Mouse (Mus musculus) cortical plate, adult 2 months (tissue): ENCODE data around the gene Anp32e. TPM values are rescaled to one million over a fixed set of nuclear protein-coding genes. Genes with fewer than 3 reads are reported as not detected.

Experiments used
- H3K27ac ChIP-seq: fragments of 200-500 bp; 2 replicates; pipeline ENCODE4 v1.5.1; 2012; ENCODE audit warnings: low read length, control low read depth, inconsistent platforms; ENCODE audit not compliant: insufficient read depth
- H3K4me1 ChIP-seq: fragments of 200-500 bp; 2 replicates; pipeline ENCODE4 v1.6.1; 2011; ENCODE audit warnings: low read length; ENCODE audit not compliant: control insufficient read depth, insufficient read depth
- H3K4me3 ChIP-seq: fragments of 200-500 bp; 2 replicates; pipeline ENCODE4 v1.5.1; 2011; ENCODE audit warnings: mild to moderate bottlenecking, low read length, control low read depth; ENCODE audit not compliant: insufficient read depth
- CTCF ChIP-seq: fragments of 200-500 bp; IDR thresholded peaks from 2 replicates; pipeline ENCODE4 v1.5.1; 2011; ENCODE audit warnings: mild to moderate bottlenecking, control low read depth, low read length; ENCODE audit not compliant: insufficient read depth; ENCODE audit errors: extremely low read depth
- POLR2A ChIP-seq: fragments of 200-500 bp; IDR thresholded peaks from 2 replicates; pipeline ENCODE4 v1.6.1; 2011; ENCODE audit warnings: mild to moderate bottlenecking, low read length, control low read depth; ENCODE audit not compliant: insufficient read depth; ENCODE audit errors: extremely low read depth
- polyA plus RNA-seq: library from polyadenylated mRNA; depleted of rRNA; stranded (reverse); fragments of >200 nt; gene quantifications from 2 replicates; pipeline ENCODE4 v1.2.3, GENCODE M21; 2012

Anp32e gene
- polyA plus RNA-seq, 1 experiment = 69.8 TPM

DNA sequence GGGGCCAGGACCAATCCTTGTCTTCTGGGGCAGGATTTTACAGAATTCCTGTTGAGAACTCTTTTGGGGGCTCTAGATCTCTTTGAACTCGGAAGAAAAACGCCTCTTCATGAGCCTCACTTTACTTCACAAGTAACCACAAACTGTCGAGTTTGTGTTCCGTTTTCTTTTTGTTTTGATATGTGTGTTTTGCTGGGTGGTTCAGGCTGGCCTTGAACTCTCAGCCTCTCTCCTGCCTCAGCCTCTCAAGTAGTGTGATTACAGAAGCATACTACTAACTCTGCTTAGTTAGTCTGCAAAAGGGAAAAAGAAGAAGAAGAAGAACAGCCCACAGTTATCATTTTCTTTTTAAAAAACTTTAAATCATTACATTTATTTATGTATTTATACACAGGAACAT, 4.9 kb upstream of the Anp32e start:
- Histone ChIP-seq H3K4me1 (no peaks in the 10 kb centered on the region), H3K4me3 (no peak overlapping the region), H3K27ac (no peak overlapping the region)
- TF ChIP-seq POLR2A = no peak
- no peak for TF ChIP-seq CTCF

DNA sequence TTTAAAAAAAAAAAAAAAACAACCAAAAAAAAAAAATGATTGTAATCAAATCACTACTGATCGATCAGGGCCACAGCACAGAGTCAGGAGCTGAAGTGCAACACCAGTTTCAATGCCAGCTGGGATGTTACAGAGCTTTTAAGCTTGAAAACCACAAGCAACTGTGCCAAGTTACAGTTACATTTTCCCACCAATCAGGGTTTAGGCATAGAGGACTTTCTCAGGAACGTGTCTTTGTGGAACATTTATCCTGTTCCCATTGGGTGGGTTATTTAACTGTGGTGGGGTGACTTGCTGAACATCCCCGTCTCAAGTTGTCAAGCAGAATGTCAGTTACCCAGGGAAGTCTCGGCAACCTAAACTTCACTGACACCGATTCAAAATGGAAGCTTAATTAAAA, 4.0 kb upstream of the Anp32e start:
- TF ChIP-seq POLR2A (no peak), CTCF (no peak)
- H3K4me1 ChIP-seq = no peaks in the 10 kb centered on the region
- H3K27ac ChIP-seq = no peak overlapping the region
- H3K4me3 ChIP-seq = no peak overlapping the region

DNA sequence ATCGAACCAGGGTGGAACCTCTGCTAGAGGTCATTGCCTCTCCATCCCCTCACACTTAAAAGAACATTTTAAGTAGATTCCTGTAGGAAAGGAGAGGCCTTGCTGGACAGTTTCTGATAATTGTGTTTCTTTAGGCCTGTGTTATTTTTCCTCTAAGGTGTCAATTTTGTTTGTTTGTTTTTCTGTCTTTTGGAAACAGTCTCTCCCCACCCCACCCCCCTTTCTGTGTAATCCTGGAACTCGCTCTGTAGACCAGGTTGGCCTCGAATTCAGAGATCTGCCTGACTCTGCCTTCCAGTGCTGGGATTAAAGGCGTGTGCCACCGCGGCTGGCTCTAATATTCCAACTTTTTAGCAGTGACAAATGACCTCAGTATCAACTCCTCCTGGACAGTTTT, 787 bp upstream of the Anp32e start:
- H3K4me3 ChIP-seq = peak overlapping the region; percentile 25; the same call in 1 of the 2 replicates
- TF ChIP-seq POLR2A (no peak), CTCF (no peak)
- H3K27ac ChIP-seq = no peak overlapping the region
- H3K4me1 ChIP-seq = no peaks in the 10 kb centered on the region

DNA sequence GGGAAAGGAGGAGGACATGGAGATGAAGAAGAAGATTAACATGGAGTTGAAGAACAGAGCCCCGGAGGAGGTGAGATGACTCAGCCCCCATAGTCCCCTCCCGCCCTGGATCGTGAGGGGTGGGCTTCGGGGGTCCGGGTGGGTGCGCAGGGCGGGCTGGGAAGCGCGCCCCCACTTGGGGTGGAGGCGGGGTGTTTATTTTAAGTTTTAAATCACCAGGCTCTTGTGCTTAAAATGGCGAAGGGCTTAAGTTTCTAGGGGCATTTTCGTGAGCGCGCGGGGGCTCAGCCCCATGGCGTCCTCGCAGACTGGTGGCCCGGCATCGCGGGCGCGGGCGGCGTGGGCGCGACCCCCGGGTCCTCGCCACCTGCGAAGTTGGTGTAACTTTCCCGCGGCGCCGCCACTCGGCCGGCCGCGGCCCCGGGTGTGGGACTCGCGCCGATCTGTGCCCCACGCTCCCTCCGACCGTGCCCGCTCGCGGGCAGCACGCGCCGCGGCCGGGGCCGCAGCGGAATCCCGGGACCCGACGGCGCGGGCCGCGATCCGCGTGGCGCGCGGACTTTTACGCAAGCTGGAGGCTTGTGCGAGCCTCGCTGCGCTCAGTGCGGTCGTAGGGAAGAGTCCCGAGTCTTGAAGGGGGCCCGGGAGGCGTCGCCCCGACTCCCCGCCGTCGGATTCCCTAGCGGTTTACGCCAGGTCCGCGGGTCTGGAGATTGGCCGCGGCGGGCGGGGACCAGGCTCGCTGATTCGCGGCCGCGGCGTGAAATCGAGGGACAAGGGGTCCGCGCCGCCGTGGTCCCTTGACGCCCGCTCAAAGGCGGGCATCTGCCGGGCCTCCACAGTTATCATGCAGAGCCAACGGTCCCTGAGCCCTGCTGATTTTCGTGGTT, 780 bp downstream of the Anp32e start:
- Histone ChIP-seq H3K4me1 (no peaks in the 10 kb centered on the region), H3K4me3 (peak overlapping the region; percentile 52), H3K27ac (peak overlapping the region; percentile 17; the same call in 1 of the 2 replicates)
- no peak for TF ChIP-seq CTCF
- TF ChIP-seq POLR2A = no peak

DNA sequence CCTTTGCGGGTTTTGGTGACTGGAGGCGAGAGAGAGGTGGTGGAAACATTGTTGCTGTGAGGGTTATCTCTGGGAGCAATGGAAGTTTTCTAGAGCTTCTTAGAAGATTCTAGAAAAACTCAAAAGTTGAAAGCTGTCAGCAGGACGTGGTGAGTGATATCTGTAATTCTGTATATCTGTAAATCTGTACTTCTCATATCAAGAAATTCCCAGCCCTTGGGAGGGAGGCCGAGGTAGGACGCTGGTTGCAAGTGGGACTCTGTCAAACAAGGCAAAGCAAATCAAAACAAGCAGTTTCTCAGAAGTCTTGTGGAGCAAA, 1.4 kb downstream of the Anp32e start:
- H3K27ac ChIP-seq = no peak overlapping the region
- H3K4me3 ChIP-seq = peak overlapping the region; percentile 52
- H3K4me1 ChIP-seq = no peaks in the 10 kb centered on the region
- TF ChIP-seq POLR2A (no peak), CTCF (no peak)

DNA sequence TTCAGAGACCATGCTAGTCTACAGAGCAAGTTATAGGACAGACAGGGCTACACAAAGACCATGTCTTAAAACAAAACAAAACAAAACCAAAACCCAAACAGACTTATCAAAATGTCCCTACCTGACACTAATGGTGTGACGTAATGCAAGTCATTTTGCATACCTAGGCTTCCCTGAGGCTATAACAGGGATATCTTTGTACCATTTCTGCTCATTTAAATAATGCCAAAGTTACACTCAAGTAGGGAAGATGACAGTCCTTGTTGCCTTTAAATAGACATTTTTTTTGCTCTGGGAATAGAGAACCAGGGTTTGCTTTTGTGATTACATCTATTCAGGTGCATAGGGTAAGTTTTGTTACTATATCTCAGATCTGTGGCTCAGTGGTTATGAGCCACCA, 2.4 kb downstream of the Anp32e start:
- TF ChIP-seq CTCF (no peak), POLR2A (no peak)
- no peaks in the 10 kb centered on the region for H3K4me1 ChIP-seq
- no peak overlapping the region for H3K27ac ChIP-seq
- H3K4me3 ChIP-seq = no peak overlapping the region

DNA sequence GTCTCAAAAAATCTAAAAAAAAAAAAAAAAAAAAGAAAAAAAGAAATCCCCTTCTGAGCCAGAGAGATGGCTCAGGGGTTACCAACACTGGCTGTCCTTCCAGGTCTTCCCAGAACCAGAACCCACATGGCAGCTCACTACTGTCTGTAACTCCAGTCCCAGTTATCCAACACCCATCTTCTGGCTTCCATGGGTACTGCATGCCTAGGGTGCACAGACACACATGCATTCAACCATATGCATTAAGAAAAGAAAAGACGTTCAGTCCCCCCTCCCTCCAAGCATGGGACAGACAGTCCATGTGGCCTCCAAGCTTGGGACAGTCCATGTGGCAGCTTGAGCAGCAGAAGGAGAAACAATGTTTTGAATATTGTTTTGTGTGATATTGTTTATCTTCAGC, 3.1 kb downstream of the Anp32e start:
- no peak overlapping the region for H3K27ac ChIP-seq
- H3K4me3 ChIP-seq = no peak overlapping the region
- TF ChIP-seq CTCF (no peak), POLR2A (no peak)
- H3K4me1 ChIP-seq = no peaks in the 10 kb centered on the region

DNA sequence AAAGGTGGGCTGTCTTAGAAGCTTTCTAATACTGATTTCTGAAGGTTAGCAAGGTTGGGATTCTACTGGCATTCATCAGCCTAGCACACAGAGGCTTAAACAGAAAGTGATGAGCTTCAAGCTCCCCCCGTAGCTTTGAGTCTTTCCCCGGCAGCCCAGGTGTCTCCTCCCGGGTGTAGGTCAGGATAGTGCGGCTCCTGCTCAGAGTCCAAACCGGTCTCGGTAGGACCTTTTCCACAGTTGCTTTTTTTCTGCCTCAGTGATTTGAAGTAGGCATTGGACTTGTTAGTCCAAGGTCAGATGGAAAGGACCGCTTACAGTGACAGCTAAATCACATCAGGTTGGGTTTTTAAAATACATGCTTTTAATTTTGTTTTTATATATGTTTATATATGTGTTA, 3.5 kb downstream of the Anp32e start:
- Histone ChIP-seq H3K4me3 (no peak overlapping the region), H3K4me1 (no peaks in the 10 kb centered on the region), H3K27ac (no peak overlapping the region)
- TF ChIP-seq CTCF (no peak), POLR2A (no peak)

DNA sequence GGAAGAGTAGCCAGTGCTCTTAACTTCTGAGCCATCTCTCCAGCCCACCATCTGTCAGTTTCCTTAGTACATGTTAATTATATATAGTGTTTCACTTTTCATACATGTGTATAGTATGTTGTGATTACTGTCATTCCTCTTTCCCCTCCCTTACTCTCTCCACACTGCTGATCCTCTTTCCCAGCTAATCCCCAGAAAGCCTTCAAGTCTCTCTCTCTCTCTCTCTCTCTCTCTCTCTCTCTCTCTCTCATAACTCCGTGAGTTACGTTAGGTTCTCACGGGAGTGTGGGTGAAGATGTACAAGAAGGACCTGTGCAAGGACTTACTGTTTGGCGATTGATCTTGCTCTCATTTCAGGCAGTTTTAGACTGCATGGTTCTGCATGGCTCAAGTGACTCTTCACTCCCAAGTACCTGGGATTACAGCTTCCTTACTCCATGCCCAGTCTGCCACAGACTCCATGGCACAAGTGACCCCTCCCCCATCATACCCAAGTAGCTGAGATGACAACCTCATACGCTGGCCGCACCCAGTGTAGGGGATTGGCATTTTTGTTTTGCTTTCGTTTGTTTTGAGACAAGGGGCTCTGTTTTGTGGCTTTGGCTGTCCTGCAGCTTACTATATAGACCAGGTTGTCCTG, 4.2 kb downstream of the Anp32e start:
- Histone ChIP-seq H3K4me1 (no peaks in the 10 kb centered on the region), H3K4me3 (no peak overlapping the region), H3K27ac (no peak overlapping the region)
- TF ChIP-seq POLR2A (no peak), CTCF (no peak)

DNA sequence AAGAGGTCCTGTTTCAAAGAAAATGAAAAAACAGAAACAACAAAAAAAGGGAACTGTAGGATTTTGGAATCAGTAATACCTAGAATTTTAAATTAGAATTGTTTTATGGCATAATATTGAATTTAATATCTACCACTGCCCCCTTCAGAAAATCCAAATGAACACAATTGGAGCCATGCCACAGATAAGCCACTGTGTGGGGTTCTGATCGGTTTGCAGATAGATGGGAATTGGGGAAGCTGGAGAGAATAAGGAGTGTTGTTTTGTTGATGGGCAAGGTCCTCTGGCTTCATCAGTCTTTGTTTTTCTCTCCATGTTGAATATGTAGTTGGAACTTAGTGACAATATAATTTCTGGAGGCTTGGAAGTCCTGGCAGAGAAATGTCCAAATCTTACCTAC, 5.4 kb downstream of the Anp32e start:
- Histone ChIP-seq H3K4me1 (no peaks in the 10 kb centered on the region), H3K4me3 (no peak overlapping the region), H3K27ac (no peak overlapping the region)
- TF ChIP-seq CTCF (no peak), POLR2A (no peak)
